Mouse (Mus musculus) thymus, adult 2 months (tissue): ENCODE data around the gene Cdca8. TPM values are rescaled to one million over a fixed set of nuclear protein-coding genes. Genes with fewer than 3 reads are reported as not detected.

Experiments used
- DNase-seq: peaks from one replicate; pipeline ENCODE4 v3.0.0; 2021
- H3K27ac ChIP-seq: fragments of 200-500 bp; 2 replicates; pipeline ENCODE4 v1.5.1; 2012; ENCODE audit warnings: low read length, control low read depth; ENCODE audit not compliant: control insufficient read depth, insufficient read depth
- H3K27me3 ChIP-seq: fragments of 200-500 bp; 2 replicates; pipeline ENCODE4 v1.6.1; 2012; ENCODE audit warnings: mild to moderate bottlenecking, low read length, moderate library complexity, mixed read lengths; ENCODE audit not compliant: control insufficient read depth, insufficient read depth
- H3K36me3 ChIP-seq: fragments of 200-500 bp; 2 replicates; pipeline ENCODE4 v1.6.1; 2012; ENCODE audit warnings: mild to moderate bottlenecking, low read length, moderate library complexity; ENCODE audit not compliant: control insufficient read depth, insufficient read depth
- H3K4me1 ChIP-seq: fragments of 200-500 bp; replicated peaks from 2 replicates; pipeline ENCODE4 v1.6.1; 2012; ENCODE audit warnings: low read length; ENCODE audit not compliant: control insufficient read depth, insufficient read depth
- H3K4me3 ChIP-seq: fragments of 200-500 bp; 2 replicates; pipeline ENCODE4 v1.5.1; 2012; ENCODE audit warnings: mild to moderate bottlenecking, low read length, control low read depth, moderate library complexity; ENCODE audit not compliant: control insufficient read depth, insufficient read depth
- CTCF ChIP-seq: fragments of 200-500 bp; IDR thresholded peaks from 2 replicates; pipeline ENCODE4 v1.5.1; 2012; ENCODE audit warnings: mild to moderate bottlenecking, control low read depth, low read length, moderate library complexity, borderline replicate concordance; ENCODE audit not compliant: control insufficient read depth, poor library complexity, insufficient read depth; ENCODE audit errors: extremely low read depth
- POLR2A ChIP-seq: fragments of 200-500 bp; IDR thresholded peaks from 2 replicates; pipeline ENCODE4 v1.6.1; 2012; ENCODE audit warnings: mild to moderate bottlenecking, low read length, control low read depth, moderate library complexity; ENCODE audit not compliant: control insufficient read depth, poor library complexity, insufficient read depth; ENCODE audit errors: extremely low read depth
- WGBS: fragments of 180-500 bp; shearing (Covaris S2); methylation state at CpG from one replicate; pipeline ENCODE4 v1.1.7; 2018; 5-methylcytosine and 5-hydroxymethylcytosine counted together
- polyA plus RNA-seq: library from polyadenylated mRNA; depleted of rRNA; stranded (reverse); fragments of >200 nt; gene quantifications from 2 replicates; pipeline ENCODE4 v1.2.3, GENCODE M21; 2012

The Cdca8 gene
- polyA plus RNA-seq, 1 experiment: 79.4 TPM

- 0% methylated on average over 4 of the region's 4 CpGs for WGBS
- Histone ChIP-seq H3K36me3 (no peaks in the 10 kb centered on the region), H3K27me3 (no peaks in the 10 kb centered on the region), H3K4me1 (no peaks in the 10 kb centered on the region), H3K27ac (no peak overlapping the region), H3K4me3 (no peak overlapping the region)
- TF ChIP-seq CTCF: peak; percentile 71; the same call in 1 of the 2 replicates
- TF ChIP-seq POLR2A: no peak
- DNase-seq: peak; percentile 80
These were observed 3.9 kb upstream of the Cdca8 start for GRCm38 (mm10) chr4:124943022-124943421.

GRCm38 (mm10) chr4:124936613-124937471, 2.3 kb downstream of the Cdca8 start, which contains the start of gene 9930104L06Rik:
TSS of gene 9930104L06Rik (plus strand) at chr4:124937048.
- Histone ChIP-seq H3K4me1 (peaks cover 7% of the 10 kb centered on the region), H3K27me3 (no peaks in the 10 kb centered on the region), H3K27ac (no peak within 1 kb of the TSS), H3K36me3 (no peaks in the 10 kb centered on the region), H3K4me3 (peak within 1 kb of the TSS; percentile 78)
- TF ChIP-seq POLR2A (no peak), CTCF (no peak)
- under 1% methylated on average over 52 of the region's 52 CpGs for WGBS
- DNase-seq: peak; percentile 94

GRCm38 (mm10) chr4:124928102-124928501, 11.0 kb downstream of the Cdca8 start:
- H3K4me1 ChIP-seq: no peaks in the 10 kb centered on the region
- peaks cover 71% of the 10 kb centered on the region for H3K36me3 ChIP-seq
- no peak for TF ChIP-seq CTCF
- TF ChIP-seq POLR2A: no peak
- H3K27me3 ChIP-seq: no peaks in the 10 kb centered on the region
- 95% methylated on average over 5 of the region's 5 CpGs for WGBS
- H3K27ac ChIP-seq: no peak overlapping the region
- no peak for DNase-seq
- H3K4me3 ChIP-seq: no peak overlapping the region

GRCm38 (mm10) chr4:124905971-124906822, 32.9 kb downstream of the Cdca8 start:
- H3K36me3 ChIP-seq: no peaks in the 10 kb centered on the region
- no peak overlapping the region for H3K4me3 ChIP-seq
- DNase-seq: no peak
- H3K4me1 ChIP-seq: no peaks in the 10 kb centered on the region
- no peak overlapping the region for H3K27ac ChIP-seq
- WGBS: 30% methylated on average over 21 of the region's 21 CpGs
- TF ChIP-seq POLR2A (no peak), CTCF (no peak)
- no peaks in the 10 kb centered on the region for H3K27me3 ChIP-seq

GRCm38 (mm10) chr4:124905417-124905816, 33.7 kb downstream of the Cdca8 start:
- H3K27ac ChIP-seq: no peak overlapping the region
- H3K36me3 ChIP-seq: no peaks in the 10 kb centered on the region
- H3K4me1 ChIP-seq: no peaks in the 10 kb centered on the region
- peak; percentile 9 for DNase-seq
- TF ChIP-seq CTCF (no peak), POLR2A (no peak)
- H3K27me3 ChIP-seq: no peaks in the 10 kb centered on the region
- 68% methylated on average over 4 of the region's 4 CpGs for WGBS
- H3K4me3 ChIP-seq: no peak overlapping the region

GRCm38 (mm10) chr4:124899906-124900305, 39.2 kb downstream of the Cdca8 start:
- no peaks in the 10 kb centered on the region for H3K4me1 ChIP-seq
- no peaks in the 10 kb centered on the region for H3K36me3 ChIP-seq
- 69% methylated on average over 5 of the region's 5 CpGs for WGBS
- no peaks in the 10 kb centered on the region for H3K27me3 ChIP-seq
- H3K27ac ChIP-seq: no peak overlapping the region
- DNase-seq: no peak
- H3K4me3 ChIP-seq: no peak overlapping the region
- TF ChIP-seq POLR2A (no peak), CTCF (no peak)
